Mouse (Mus musculus) C2C12 (cell line): ENCODE data around the gene Krt28.

ENCODE experiments used
- CEBPB ChIP-seq: IDR thresholded peaks from one replicate; pipeline ENCODE4 v1.6.1; 2011; ENCODE audit warnings: low read depth, mild to moderate bottlenecking, control low read depth, moderate library complexity
- CTCF ChIP-seq: IDR thresholded peaks from one replicate; pipeline ENCODE4 v1.5.1; 2011; ENCODE audit not compliant: control insufficient read depth, insufficient read depth, insufficient read length
- MAX ChIP-seq: IDR thresholded peaks from one replicate; pipeline ENCODE4 v1.6.1; 2011; ENCODE audit warnings: mild to moderate bottlenecking, control low read depth
- USF1 ChIP-seq: IDR thresholded peaks from one replicate; pipeline ENCODE4 v1.6.1; 2011; ENCODE audit warnings: low read depth, mild to moderate bottlenecking, control low read depth, moderate library complexity

DNA sequence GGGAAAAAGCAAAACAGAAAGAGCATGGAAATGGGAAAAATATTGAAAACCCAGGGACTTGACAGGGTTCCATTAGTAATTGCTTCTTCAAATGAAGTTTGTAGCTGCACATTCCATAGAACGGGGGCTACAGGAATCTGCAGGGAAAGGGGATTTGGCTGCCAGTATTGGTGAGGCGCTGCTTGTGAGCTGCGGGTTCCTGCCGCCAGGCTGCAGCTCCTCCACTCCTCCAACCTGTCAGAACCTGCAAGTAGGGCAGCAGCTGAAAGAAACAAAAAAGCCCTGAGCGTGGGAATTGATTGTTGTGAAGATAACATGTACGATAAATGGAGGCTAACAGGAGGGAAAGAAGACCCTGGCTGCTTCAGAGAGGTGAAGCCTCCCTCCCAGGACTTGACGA lies 16.2 kb upstream of the Krt28 start:
- TF ChIP-seq CTCF (no peak), CEBPB (no peak), USF1 (no peak), MAX (no peak)
